Mouse (Mus musculus): ENCODE measurements around the gene Ktn1. TPM values are rescaled to one million over a fixed set of nuclear protein-coding genes. Genes with fewer than 3 reads are reported as not detected.

Gene Ktn1
- polyA plus RNA-seq, 1 experiment from 2014 or later: 69.0 TPM

GRCm38 (mm10) chr14:47663844-47664469 is 15.7 kb downstream of the Ktn1 start:
- TF ChIP-seq CTCF (IDR thresholded peaks at IDR 0.05; ENCODE audit: low read depth): no peak
- Histone ChIP-seq H3K27ac (no peak overlapping the region), H3K4me2 (ENCODE audit: low read length) (no peak overlapping the region), H3K36me3 (ENCODE audit: insufficient read depth, low read length) (no peaks in the 10 kb centered on the region), H3K27me3 (ENCODE audit: insufficient read depth, low read length) (no peaks in the 10 kb centered on the region), H3K4me1 (replicated peaks; ENCODE audit: insufficient read depth, low read length) (no peaks in the 10 kb centered on the region), H3K9me3 (replicated peaks; ENCODE audit: low read length) (no peaks in the 10 kb centered on the region), H3K9ac (ENCODE audit: low read depth, low read length) (no peak overlapping the region), H3K4me3 (replicated peaks; ENCODE audit: low read depth, low read length) (no peak overlapping the region)
- DNase-seq (ENCODE audit: low spot score) (no peak), ATAC-seq (replicated peaks; ENCODE audit: low FRiP score, low read depth) (no peak)
- whole genome bisulfite sequencing: 85% methylated on average over 11 of the region's 11 CpGs

DNA sequence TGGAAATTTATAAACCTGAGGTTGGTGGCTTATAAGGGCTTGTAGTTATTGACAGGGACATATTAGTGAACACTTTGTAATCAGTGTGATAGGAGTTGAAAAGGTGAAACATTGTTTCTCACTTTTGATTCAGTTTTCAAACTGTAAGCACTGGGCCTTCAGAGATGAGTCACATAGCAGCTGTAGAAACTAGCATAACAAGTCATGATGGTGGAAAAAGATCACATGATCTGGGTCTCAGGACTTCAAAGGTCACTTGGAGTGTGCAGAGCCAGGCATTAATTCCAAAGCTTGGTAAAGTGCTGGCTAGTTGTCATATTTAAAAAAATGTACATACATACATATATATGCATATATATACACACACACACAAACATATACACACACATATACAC is 16.2 kb downstream of the Ktn1 start:
- Histone ChIP-seq H3K36me3 (ENCODE audit: insufficient read depth, low read length) (no peaks in the 10 kb centered on the region), H3K4me2 (ENCODE audit: low read length) (no peak overlapping the region), H3K9ac (ENCODE audit: low read depth, low read length) (no peak overlapping the region), H3K9me3 (replicated peaks; ENCODE audit: low read length) (no peaks in the 10 kb centered on the region), H3K27me3 (ENCODE audit: insufficient read depth, low read length) (no peaks in the 10 kb centered on the region), H3K27ac (no peak overlapping the region), H3K4me3 (replicated peaks; ENCODE audit: low read depth, low read length) (no peak overlapping the region), H3K4me1 (replicated peaks; ENCODE audit: insufficient read depth, low read length) (no peaks in the 10 kb centered on the region)
- no peak for TF ChIP-seq CTCF (IDR thresholded peaks at IDR 0.05; ENCODE audit: low read depth)
- ATAC-seq (replicated peaks; ENCODE audit: low FRiP score, low read depth): no peak
- peak; percentile 10 for DNase-seq (ENCODE audit: low spot score)

GRCm38 (mm10) chr14:47665061-47665778 is 17.0 kb downstream of the Ktn1 start:
- Histone ChIP-seq H3K27me3 (ENCODE audit: insufficient read depth, low read length) (no peaks in the 10 kb centered on the region), H3K4me1 (replicated peaks; ENCODE audit: insufficient read depth, low read length) (no peaks in the 10 kb centered on the region), H3K27ac (no peak overlapping the region), H3K9ac (ENCODE audit: low read depth, low read length) (no peak overlapping the region), H3K4me3 (replicated peaks; ENCODE audit: low read depth, low read length) (no peak overlapping the region), H3K36me3 (ENCODE audit: insufficient read depth, low read length) (no peaks in the 10 kb centered on the region), H3K9me3 (replicated peaks; ENCODE audit: low read length) (no peaks in the 10 kb centered on the region), H3K4me2 (ENCODE audit: low read length) (no peak overlapping the region)
- 59% methylated on average over 5 of the region's 5 CpGs for WGBS
- ATAC-seq (replicated peaks; ENCODE audit: low FRiP score, low read depth) (no peak), DNase-seq (ENCODE audit: low spot score) (peak; percentile 7)
- TF ChIP-seq CTCF (IDR thresholded peaks at IDR 0.05; ENCODE audit: low read depth): no peak

- Histone ChIP-seq H3K9me3 (replicated peaks; ENCODE audit: low read length) (no peaks in the 10 kb centered on the region), H3K27ac (no peak overlapping the region), H3K4me1 (replicated peaks; ENCODE audit: insufficient read depth, low read length) (no peaks in the 10 kb centered on the region), H3K36me3 (ENCODE audit: insufficient read depth, low read length) (peaks cover 7% of the 10 kb centered on the region; the same call in 1 of the 2 replicates), H3K27me3 (ENCODE audit: insufficient read depth, low read length) (no peaks in the 10 kb centered on the region), H3K9ac (ENCODE audit: low read depth, low read length) (no peak overlapping the region), H3K4me3 (replicated peaks; ENCODE audit: low read depth, low read length) (no peak overlapping the region), H3K4me2 (ENCODE audit: low read length) (no peak overlapping the region)
- DNase-seq (ENCODE audit: low spot score) (no peak), ATAC-seq (replicated peaks; ENCODE audit: low FRiP score, low read depth) (no peak)
- TF ChIP-seq CTCF (IDR thresholded peaks at IDR 0.05; ENCODE audit: low read depth): no peak
These were observed 19.8 kb downstream of the Ktn1 start for GRCm38 (mm10) chr14:47668096-47668495.

GRCm38 (mm10) chr14:47682886-47683285 is 34.6 kb downstream of the Ktn1 start:
- no peak overlapping the region for H3K4me2 ChIP-seq (ENCODE audit: low read length)
- no peaks in the 10 kb centered on the region for H3K9me3 ChIP-seq (replicated peaks; ENCODE audit: low read length)
- H3K36me3 ChIP-seq (ENCODE audit: insufficient read depth, low read length): peaks cover 53% of the 10 kb centered on the region
- no peak overlapping the region for H3K27ac ChIP-seq
- WGBS: 96% methylated on average over 10 of the region's 10 CpGs
- DNase-seq (ENCODE audit: low spot score) (no peak), ATAC-seq (replicated peaks; ENCODE audit: low FRiP score, low read depth) (no peak)
- H3K4me3 ChIP-seq (replicated peaks; ENCODE audit: low read depth, low read length): no peak overlapping the region
- no peak for TF ChIP-seq CTCF (IDR thresholded peaks at IDR 0.05; ENCODE audit: low read depth)
- no peaks in the 10 kb centered on the region for H3K4me1 ChIP-seq (replicated peaks; ENCODE audit: insufficient read depth, low read length)
- no peak overlapping the region for H3K9ac ChIP-seq (ENCODE audit: low read depth, low read length)
- H3K27me3 ChIP-seq (ENCODE audit: insufficient read depth, low read length): no peaks in the 10 kb centered on the region

GRCm38 (mm10) chr14:47684579-47684978 is 36.3 kb downstream of the Ktn1 start:
- H3K9me3 ChIP-seq (replicated peaks; ENCODE audit: low read length): no peaks in the 10 kb centered on the region
- H3K4me2 ChIP-seq (ENCODE audit: low read length): no peak overlapping the region
- TF ChIP-seq CTCF (IDR thresholded peaks at IDR 0.05; ENCODE audit: low read depth): no peak
- 95% methylated on average over 5 of the region's 5 CpGs for WGBS
- H3K4me1 ChIP-seq (replicated peaks; ENCODE audit: insufficient read depth, low read length): no peaks in the 10 kb centered on the region
- H3K4me3 ChIP-seq (replicated peaks; ENCODE audit: low read depth, low read length): no peak overlapping the region
- no peaks in the 10 kb centered on the region for H3K27me3 ChIP-seq (ENCODE audit: insufficient read depth, low read length)
- H3K36me3 ChIP-seq (ENCODE audit: insufficient read depth, low read length): peaks cover 58% of the 10 kb centered on the region
- ATAC-seq (replicated peaks; ENCODE audit: low FRiP score, low read depth) (no peak), DNase-seq (ENCODE audit: low spot score) (no peak)
- no peak overlapping the region for H3K27ac ChIP-seq
- no peak overlapping the region for H3K9ac ChIP-seq (ENCODE audit: low read depth, low read length)
